Mouse (Mus musculus): ENCODE measurements around the gene Vsir. TPM values are rescaled to one million over a fixed set of nuclear protein-coding genes. Genes with fewer than 3 reads are reported as not detected.
A peak's percentile ranks its signal among the peaks of the same experiment; 100 is the strongest.

Vsir gene
- total RNA-seq, 2 experiments from 2014 or later, result 20.2 to 23.5 TPM

DNA sequence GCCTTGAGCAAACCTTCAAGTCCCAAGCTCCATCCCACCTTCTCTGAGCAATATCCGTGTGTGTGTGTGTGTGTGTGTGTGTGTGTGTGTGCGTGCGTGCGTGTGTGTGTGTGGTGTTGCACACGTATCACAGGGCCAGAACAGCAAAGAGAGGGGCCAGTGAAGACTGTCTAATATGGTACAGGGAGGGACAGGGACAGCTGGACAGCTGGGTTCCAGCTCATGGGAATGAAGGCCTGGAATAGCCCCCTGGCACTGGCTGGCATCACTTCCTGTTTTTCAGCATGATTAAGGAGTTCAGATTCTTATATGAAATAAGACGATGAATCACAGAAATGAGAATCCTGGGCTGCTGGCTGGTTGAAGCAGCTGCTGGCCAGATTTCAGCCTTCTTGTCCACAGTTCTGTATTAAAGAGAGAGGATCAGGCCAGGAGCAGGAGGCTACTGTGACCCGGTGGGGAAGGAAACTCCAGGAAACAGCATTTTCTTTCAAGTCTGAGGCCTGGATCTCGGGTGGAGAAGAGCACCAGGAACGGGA is 32.8 kb downstream of the Vsir start:
- intact Hi-C loops (cut with DNase I), result no loop called here
- DNase-seq (ENCODE audit: low spot score), result no peak

DNA sequence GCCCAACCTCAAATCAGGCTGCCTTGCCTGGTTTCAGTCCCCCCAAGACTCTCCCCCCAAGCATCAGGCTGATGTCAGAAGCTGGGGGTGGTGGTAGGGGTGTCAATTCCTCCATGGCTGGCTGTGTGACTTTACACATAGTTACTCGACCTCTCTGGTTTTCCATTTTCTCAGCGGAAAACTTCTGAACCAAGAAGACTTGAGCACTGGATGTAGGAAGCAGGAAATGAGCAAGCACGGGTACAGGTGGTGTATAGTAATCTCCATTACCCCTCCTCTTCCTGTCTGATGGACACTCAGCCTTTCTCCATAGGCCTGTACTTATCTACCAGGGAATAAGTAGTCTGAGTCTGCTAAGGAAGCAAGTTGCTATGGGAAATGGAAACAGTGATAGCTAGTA is 33.6 kb downstream of the Vsir start:
- intact Hi-C loops (cut with DNase I), result no loop called here
- DNase-seq (ENCODE audit: low spot score), result no peak

- intact Hi-C loops (cut with DNase I), result no loop called here
Measured at GRCm38 (mm10) chr10:60381142-60381925, 34.7 kb downstream of the Vsir start.

GRCm38 (mm10) chr10:60388332-60388731 is 41.7 kb downstream of the Vsir start:
- intact Hi-C loops (cut with DNase I), result no loop called here
- DNase-seq (ENCODE audit: low spot score), result no peak

More at GRCm38 (mm10) chr10:60381142-60381925, 34.7 kb downstream of the Vsir start:
- no peak for DNase-seq (ENCODE audit: low spot score)

DNA sequence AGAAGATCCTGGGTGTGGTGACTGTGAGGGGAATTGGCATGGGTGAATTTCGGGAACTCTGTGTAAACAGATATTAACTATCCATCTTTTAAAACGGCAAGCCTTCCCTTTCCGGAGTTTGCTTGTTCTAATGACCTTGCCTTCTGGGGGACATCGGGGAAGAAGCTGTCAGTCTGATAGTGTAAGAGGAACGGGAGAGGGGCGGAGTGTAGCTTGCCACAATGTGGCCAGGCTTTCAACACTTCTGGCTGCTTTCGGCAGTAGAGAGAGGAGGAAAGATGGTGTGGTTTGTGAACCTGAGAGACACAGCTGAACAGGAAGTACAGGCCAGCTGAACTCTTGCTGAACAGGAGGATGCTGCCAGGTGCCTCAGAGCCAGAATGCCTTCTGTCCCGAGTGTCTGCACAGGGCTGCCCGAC is 42.8 kb downstream of the Vsir start:
- DNase-seq (ENCODE audit: low spot score), result no peak
- intact Hi-C loops (cut with DNase I), result no loop called here

GRCm38 (mm10) chr10:60390177-60390903 is 43.7 kb downstream of the Vsir start:
- intact Hi-C loops (cut with DNase I), result no loop called here
- DNase-seq (ENCODE audit: low spot score), result no peak

GRCm38 (mm10) chr10:60390904-60391420 is 44.3 kb downstream of the Vsir start:
- no peak for DNase-seq (ENCODE audit: low spot score)
- intact Hi-C loops (cut with DNase I), result no loop called here

- intact Hi-C loops (cut with DNase I), result no loop called here
- no peak for DNase-seq (ENCODE audit: low spot score)
Measured at GRCm38 (mm10) chr10:60391661-60392060, 45.0 kb downstream of the Vsir start.

- no peak for DNase-seq (ENCODE audit: low spot score)
- intact Hi-C loops (cut with DNase I), result no loop called here
Measured at GRCm38 (mm10) chr10:60394936-60395335, 48.3 kb downstream of the Vsir start.

GRCm38 (mm10) chr10:60395605-60396004 is 49.0 kb downstream of the Vsir start:
- no peak for DNase-seq (ENCODE audit: low spot score)
- intact Hi-C loops (cut with DNase I), result no loop called here

GRCm38 (mm10) chr10:60398051-60398814 is 51.6 kb downstream of the Vsir start:
- intact Hi-C loops (cut with DNase I), result no loop called here
- no peak for DNase-seq (ENCODE audit: low spot score)

- intact Hi-C loops (cut with DNase I), result no loop called here
- no peak for DNase-seq (ENCODE audit: low spot score)
Measured at GRCm38 (mm10) chr10:60399449-60399848, 52.8 kb downstream of the Vsir start, which contains the start of gene Gm17455. Gene Gm17455 (plus strand): TSS chr10:60399726.

GRCm38 (mm10) chr10:60400507-60401295 is 54.0 kb downstream of the Vsir start:
- DNase-seq (ENCODE audit: low spot score), result no peak
- intact Hi-C loops (cut with DNase I), result no loop called here

GRCm38 (mm10) chr10:60405460-60406177 is 59.0 kb downstream of the Vsir start:
- intact Hi-C loops (cut with DNase I), result loop anchor here (5.0 kb wide), 1 partner anchor 58 kb away; the partner anchor contains the start of gene Vsir
- peak; percentile 23 for DNase-seq (ENCODE audit: low spot score)

DNA sequence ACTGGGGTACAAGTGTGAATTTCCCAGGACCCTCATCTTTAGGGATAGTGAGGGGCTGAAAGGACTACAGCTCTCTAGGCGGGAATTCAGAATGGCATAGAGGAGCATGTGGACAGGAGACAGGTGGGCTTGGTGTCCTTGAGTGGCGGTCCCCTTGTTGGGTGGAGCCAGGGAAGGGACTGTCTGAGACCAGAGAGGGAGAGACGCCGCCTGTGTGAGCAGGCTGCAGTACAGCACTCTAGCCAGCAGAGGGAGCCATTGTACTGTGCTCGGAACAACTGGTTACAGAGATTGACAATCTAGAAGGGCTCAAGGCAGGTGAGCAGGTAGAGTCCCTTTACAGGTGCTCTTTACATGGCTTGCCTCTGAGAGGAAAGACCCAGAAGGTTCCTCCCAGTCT is 61.2 kb downstream of the Vsir start:
- intact Hi-C loops (cut with DNase I), result loop anchor here (2.0 to 5.0 kb wide), 3 partner anchors 61 to 349 kb away; partner anchors contain the start of genes Cdh23 and Vsir
- peak; percentile 23 for DNase-seq (ENCODE audit: low spot score)

GRCm38 (mm10) chr10:60411794-60412193 is 65.1 kb downstream of the Vsir start:
- DNase-seq (ENCODE audit: low spot score), result no peak

GRCm38 (mm10) chr10:60413756-60414155 is 67.1 kb downstream of the Vsir start:
- DNase-seq (ENCODE audit: low spot score), result no peak
- intact Hi-C loops (cut with DNase I), result no loop called here

More at GRCm38 (mm10) chr10:60411794-60412193, 65.1 kb downstream of the Vsir start:
- intact Hi-C loops (cut with DNase I), result loop anchor here (1.0 kb wide), 1 partner anchor 105 kb away; no protein-coding TSS in a partner anchor

GRCm38 (mm10) chr10:60417041-60417440 is 70.4 kb downstream of the Vsir start:
- intact Hi-C loops (cut with DNase I), result no loop called here

More at GRCm38 (mm10) chr10:60417041-60417440, 70.4 kb downstream of the Vsir start:
- no peak for DNase-seq (ENCODE audit: low spot score)

Data from heart, postnatal 25 days (tissue).